Mouse (Mus musculus) forebrain, embryonic 10.5 days (tissue): ENCODE results near the gene Slc22a12. TPM values are rescaled to one million over a fixed set of nuclear protein-coding genes. Genes with fewer than 3 reads are reported as not detected.

ENCODE experiments used
- DNase-seq: peaks from one replicate; pipeline ENCODE4 v3.0.0-alpha.2; 2017; ENCODE audit warnings: low spot score; ENCODE audit errors: extremely low spot score
- H3K27ac ChIP-seq: fragments of 300-500 bp; sonication (generic); 2 replicates; pipeline ENCODE4 v1.5.1; 2016; ENCODE audit warnings: mild to moderate bottlenecking
- H3K27me3 ChIP-seq: fragments of 300-500 bp; sonication (generic); 2 replicates; pipeline ENCODE4 v1.6.1; 2016; ENCODE audit warnings: mild to moderate bottlenecking; ENCODE audit not compliant: poor library complexity, severe bottlenecking
- H3K36me3 ChIP-seq: fragments of 300-500 bp; sonication (generic); replicated peaks from 2 replicates; pipeline ENCODE4 v1.6.1; 2016; ENCODE audit warnings: mild to moderate bottlenecking, moderate library complexity
- H3K4me1 ChIP-seq: fragments of 300-500 bp; sonication (generic); 2 replicates; pipeline ENCODE4 v1.6.1; 2016
- H3K4me3 ChIP-seq: fragments of 300-500 bp; sonication (generic); 2 replicates; pipeline ENCODE4 v1.5.1; 2016; ENCODE audit warnings: mild to moderate bottlenecking, moderate library complexity
- H3K9me3 ChIP-seq: fragments of 300-500 bp; sonication (generic); 2 replicates; pipeline ENCODE4 v1.6.1; 2016; ENCODE audit warnings: mild to moderate bottlenecking, moderate library complexity
- WGBS: fragments of 180-500 bp; shearing (Covaris S2); methylation state at CpG from one replicate; pipeline ENCODE4 v1.1.7; 2016; 5-methylcytosine and 5-hydroxymethylcytosine counted together
- polyA plus RNA-seq: library from polyadenylated mRNA; unstranded; fragments of >200 nt; fragmentation: Nextera tagmentation; extraction: Ambion mirVana; gene quantifications from 2 replicates; pipeline ENCODE4 v1.2.1, GENCODE M21; 2016

Gene Slc22a12
- not detected in 2 replicates for polyA plus RNA-seq

DNA sequence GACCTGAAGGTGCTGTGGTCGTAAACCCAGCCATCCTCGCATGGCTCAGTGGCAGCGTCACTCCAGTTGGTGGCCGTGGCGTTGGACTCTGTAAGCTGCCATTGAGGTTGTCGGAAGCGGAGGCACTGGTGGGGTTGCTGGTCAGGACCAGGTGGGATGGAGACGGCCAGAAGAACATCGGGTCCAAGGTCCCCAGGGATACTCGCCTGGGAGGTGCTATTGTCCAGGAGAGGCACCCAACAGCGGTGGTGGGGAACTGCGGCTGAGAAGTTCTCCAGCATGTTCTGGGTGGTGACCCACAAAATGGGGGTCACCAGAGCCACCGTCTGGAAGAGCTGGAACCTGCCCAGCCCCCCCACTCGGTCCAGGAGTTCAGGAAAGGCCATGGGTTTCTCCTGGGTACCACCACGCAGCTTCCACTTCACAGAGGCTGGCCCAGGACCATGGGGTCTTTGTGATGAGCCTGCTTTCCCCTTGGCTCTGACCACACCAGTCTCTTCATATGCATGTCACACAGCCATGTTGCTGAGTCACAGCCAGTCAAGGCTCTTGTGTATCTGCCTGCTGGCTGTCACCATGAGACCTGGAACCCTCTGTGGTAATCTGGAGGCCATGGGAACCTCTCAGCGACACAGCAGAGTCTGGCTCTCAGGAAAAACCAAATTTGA, at the start of gene Slc22a12:
Gene Slc22a12 (minus strand): TSS at position 666 of the 668 bp plus-strand sequence.
- H3K4me3 ChIP-seq, result no peak within 1 kb of the TSS
- peaks cover 16% of the 10 kb centered on the region for H3K4me1 ChIP-seq
- peaks cover 4% of the 10 kb centered on the region; the same call in 1 of the 2 replicates for H3K9me3 ChIP-seq
- no peaks in the 10 kb centered on the region for H3K27me3 ChIP-seq
- WGBS, result 91% methylated on average over 16 of the region's 16 CpGs
- no peaks in the 10 kb centered on the region for H3K36me3 ChIP-seq
- peak within 1 kb of the TSS; percentile 40; the same call in 1 of the 2 replicates for H3K27ac ChIP-seq
- DNase-seq, result no peak

DNA sequence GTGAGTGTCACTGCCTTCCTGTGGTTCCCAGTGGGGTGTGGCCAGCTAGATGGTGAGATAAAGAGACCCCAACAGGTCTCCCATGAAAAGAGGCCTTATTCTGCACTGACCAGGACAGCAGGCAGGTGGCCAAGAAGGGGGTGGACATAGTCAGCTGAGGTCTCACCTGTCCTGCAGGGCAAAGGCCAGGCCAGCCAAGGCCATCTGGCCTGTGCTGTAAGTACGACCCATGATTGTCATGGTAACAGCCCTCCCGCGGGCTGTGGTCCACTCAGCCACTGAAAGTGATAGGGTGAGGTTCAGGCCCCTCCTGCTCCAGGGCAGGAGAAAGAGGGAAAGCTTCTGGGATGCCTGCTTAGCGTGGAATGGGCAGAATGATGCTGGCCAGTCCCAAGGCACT, 29.2 kb upstream of the Slc22a12 start:
- no peak for DNase-seq
- Histone ChIP-seq H3K27me3 (peaks cover 10% of the 10 kb centered on the region), H3K9me3 (no peaks in the 10 kb centered on the region), H3K27ac (0 out of 2 replicates have a peak overlapping the region, but pooled peaks have one; percentile 1), H3K36me3 (no peaks in the 10 kb centered on the region), H3K4me1 (peaks cover 30% of the 10 kb centered on the region), H3K4me3 (no peak overlapping the region)
- WGBS, result 54% methylated on average over 4 of the region's 4 CpGs

- DNase-seq, result no peak
Measured at GRCm38 (mm10) chr19:6571476-6571875, 28.6 kb upstream of the Slc22a12 start.

DNA sequence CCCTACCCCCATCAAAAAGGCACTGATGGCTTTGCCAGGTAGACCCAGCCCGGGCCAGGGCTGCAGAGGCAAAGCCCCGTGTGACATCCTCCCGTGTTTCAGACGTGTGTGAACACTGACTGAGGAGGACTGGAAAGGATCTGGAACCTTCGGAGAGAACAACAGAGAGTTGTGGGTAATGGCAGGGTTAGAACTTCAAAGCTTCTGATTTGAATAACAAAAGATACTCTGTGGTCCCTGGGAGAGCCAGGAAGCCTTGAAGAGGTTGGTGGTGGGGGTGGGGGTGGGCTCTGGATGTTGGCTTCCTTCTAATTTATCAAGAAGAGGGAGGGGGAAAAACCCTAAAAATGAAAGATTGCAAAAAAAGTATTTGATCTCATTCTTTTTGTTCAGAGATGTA, 26.7 kb upstream of the Slc22a12 start:
- peaks cover 24% of the 10 kb centered on the region for H3K4me1 ChIP-seq
- H3K9me3 ChIP-seq, result no peaks in the 10 kb centered on the region
- no peak for DNase-seq
- no peaks in the 10 kb centered on the region for H3K27me3 ChIP-seq
- peak overlapping the region; percentile 54 for H3K27ac ChIP-seq
- no peak overlapping the region for H3K4me3 ChIP-seq
- H3K36me3 ChIP-seq, result no peaks in the 10 kb centered on the region
- 42% methylated on average over 5 of the region's 5 CpGs for WGBS

More at GRCm38 (mm10) chr19:6571476-6571875, 28.6 kb upstream of the Slc22a12 start:
- Histone ChIP-seq H3K36me3 (no peaks in the 10 kb centered on the region), H3K27ac (no peak overlapping the region), H3K9me3 (no peaks in the 10 kb centered on the region), H3K27me3 (peaks cover 9% of the 10 kb centered on the region), H3K4me1 (peaks cover 25% of the 10 kb centered on the region), H3K4me3 (no peak overlapping the region)
- WGBS, result 87% methylated on average over 5 of the region's 5 CpGs

GRCm38 (mm10) chr19:6569021-6569420, 26.2 kb upstream of the Slc22a12 start:
- DNase-seq, result no peak
- no peaks in the 10 kb centered on the region for H3K36me3 ChIP-seq
- 77% methylated on average over 5 of the region's 5 CpGs for WGBS
- peaks cover 24% of the 10 kb centered on the region for H3K4me1 ChIP-seq
- H3K4me3 ChIP-seq, result no peak overlapping the region
- peak overlapping the region; percentile 54 for H3K27ac ChIP-seq
- H3K27me3 ChIP-seq, result no peaks in the 10 kb centered on the region
- no peaks in the 10 kb centered on the region for H3K9me3 ChIP-seq

DNA sequence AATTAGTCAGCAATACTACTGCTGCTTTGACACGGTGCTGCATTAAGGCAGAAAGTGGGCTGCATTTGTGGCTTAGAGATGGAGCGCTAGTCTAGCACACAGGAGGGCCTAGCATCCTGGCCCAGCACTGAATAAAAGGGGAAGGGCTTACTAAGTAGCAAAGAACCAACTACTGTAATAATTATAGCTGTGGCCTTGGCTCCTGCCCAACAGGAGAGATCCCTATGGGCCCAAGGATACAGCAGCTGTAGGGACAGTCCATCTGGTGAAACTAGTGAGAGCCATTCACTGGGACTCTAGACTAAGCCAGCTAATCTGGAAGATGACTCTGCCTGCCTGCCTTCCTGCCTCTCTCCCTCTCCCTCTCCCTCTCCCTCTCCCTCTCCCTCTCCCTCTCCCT, 23.6 kb upstream of the Slc22a12 start:
- Histone ChIP-seq H3K27me3 (no peaks in the 10 kb centered on the region), H3K9me3 (no peaks in the 10 kb centered on the region), H3K27ac (no peak overlapping the region), H3K4me3 (no peak overlapping the region), H3K4me1 (peaks cover 11% of the 10 kb centered on the region), H3K36me3 (no peaks in the 10 kb centered on the region)
- DNase-seq, result no peak
- 95% methylated on average over 2 of the region's 2 CpGs for WGBS

- DNase-seq, result no peak
- H3K9me3 ChIP-seq, result no peaks in the 10 kb centered on the region
- WGBS, result 92% methylated on average over 6 of the region's 6 CpGs
- no peaks in the 10 kb centered on the region for H3K27me3 ChIP-seq
- H3K4me3 ChIP-seq, result no peak overlapping the region
- no peaks in the 10 kb centered on the region for H3K36me3 ChIP-seq
- peaks cover 11% of the 10 kb centered on the region for H3K4me1 ChIP-seq
- H3K27ac ChIP-seq, result no peak overlapping the region
Measured at GRCm38 (mm10) chr19:6565136-6565535, 22.3 kb upstream of the Slc22a12 start.

DNA sequence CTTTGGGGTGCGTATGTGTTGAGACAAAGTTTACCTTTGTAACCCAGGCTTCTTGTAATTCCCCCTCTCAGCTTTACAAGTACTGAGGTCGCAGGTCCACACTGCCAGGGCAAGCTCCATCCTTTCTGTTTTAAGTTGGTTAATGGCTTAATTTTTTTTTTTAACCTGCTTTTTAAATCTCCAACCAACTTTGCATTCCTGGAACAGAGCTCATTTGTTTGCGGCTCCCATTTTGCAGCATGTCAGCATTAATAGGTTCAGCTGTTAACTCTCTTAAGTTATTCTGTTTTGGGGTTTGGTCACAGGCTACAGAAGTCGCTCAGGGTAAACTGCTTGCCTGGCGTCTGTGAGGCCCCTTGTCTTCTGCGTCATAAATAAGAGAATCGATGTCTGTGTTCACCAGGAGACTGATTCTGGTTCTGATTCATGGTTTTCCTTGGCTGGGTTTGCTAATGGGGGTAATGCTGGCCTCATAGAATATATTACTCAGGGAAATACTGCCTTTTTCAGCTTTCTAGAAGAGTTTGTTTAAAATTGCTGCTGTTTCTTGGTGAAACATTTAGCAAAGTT, 17.5 kb upstream of the Slc22a12 start:
- Histone ChIP-seq H3K27ac (no peak overlapping the region), H3K4me1 (peaks cover 10% of the 10 kb centered on the region; the same call in 1 of the 2 replicates), H3K4me3 (no peak overlapping the region), H3K9me3 (no peaks in the 10 kb centered on the region), H3K36me3 (no peaks in the 10 kb centered on the region), H3K27me3 (no peaks in the 10 kb centered on the region)
- WGBS, result 87% methylated on average over 7 of the region's 7 CpGs
- no peak for DNase-seq

DNA sequence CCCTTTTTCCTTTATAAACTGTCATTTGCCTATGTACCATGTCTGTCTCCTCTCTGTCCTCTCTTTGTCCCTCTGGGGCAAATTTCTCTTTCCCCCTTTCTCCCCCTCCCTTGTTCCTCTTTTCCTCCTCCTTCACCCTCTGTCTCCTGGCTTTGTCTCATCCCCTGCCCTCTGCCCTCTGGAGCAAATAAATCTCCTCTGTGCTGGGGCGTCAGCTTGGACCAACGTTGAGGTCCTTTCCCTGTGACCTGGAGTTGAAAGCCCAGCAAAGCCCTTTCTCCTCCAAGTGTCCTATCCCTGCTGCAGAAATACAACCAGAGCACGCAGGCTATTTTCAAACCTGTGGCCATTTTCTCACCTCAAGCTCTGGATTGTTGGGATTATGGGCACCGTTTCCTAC, 16.7 kb upstream of the Slc22a12 start:
- WGBS, result 63% methylated on average over 4 of the region's 4 CpGs
- H3K9me3 ChIP-seq, result no peaks in the 10 kb centered on the region
- no peak for DNase-seq

GRCm38 (mm10) chr19:6553819-6554582, 11.2 kb upstream of the Slc22a12 start:
- H3K9me3 ChIP-seq, result no peaks in the 10 kb centered on the region
- no peaks in the 10 kb centered on the region for H3K27me3 ChIP-seq
- no peak for DNase-seq
- H3K4me3 ChIP-seq, result no peak overlapping the region
- no peaks in the 10 kb centered on the region for H3K36me3 ChIP-seq
- H3K4me1 ChIP-seq, result peaks cover 23% of the 10 kb centered on the region
- WGBS, result 41% methylated on average over 8 of the region's 8 CpGs
- H3K27ac ChIP-seq, result peak overlapping the region; percentile 32; the same call in 1 of the 2 replicates

More for the DNA sequence above, 16.7 kb upstream of the Slc22a12 start:
- H3K4me1 ChIP-seq, result peaks cover 10% of the 10 kb centered on the region; the same call in 1 of the 2 replicates
- H3K4me3 ChIP-seq, result no peak overlapping the region
- no peaks in the 10 kb centered on the region for H3K27me3 ChIP-seq
- H3K36me3 ChIP-seq, result no peaks in the 10 kb centered on the region
- no peak overlapping the region for H3K27ac ChIP-seq

DNA sequence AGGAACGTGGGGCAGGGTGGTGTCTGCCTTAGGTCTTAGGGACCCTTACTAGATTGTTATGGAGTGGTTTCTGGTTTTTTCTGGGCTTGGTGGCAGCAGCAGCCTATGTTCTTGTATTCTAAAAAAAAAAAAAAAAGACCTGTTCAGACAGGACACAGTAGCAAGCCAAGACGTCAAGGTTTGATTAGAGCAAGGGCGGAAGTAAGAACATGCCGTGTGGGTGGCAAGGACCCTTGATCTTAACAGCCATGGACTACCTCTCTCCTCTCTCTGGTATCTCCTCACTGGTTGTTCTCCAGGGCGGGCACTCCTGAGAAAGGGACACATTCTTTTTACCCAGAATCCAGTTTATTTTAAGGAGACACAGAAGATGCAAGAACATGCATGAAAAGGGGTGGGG, 10.3 kb upstream of the Slc22a12 start:
- no peaks in the 10 kb centered on the region for H3K27me3 ChIP-seq
- no peak for DNase-seq
- H3K9me3 ChIP-seq, result no peaks in the 10 kb centered on the region
- 84% methylated on average over 5 of the region's 5 CpGs for WGBS
- no peak overlapping the region for H3K27ac ChIP-seq
- no peaks in the 10 kb centered on the region for H3K36me3 ChIP-seq
- peaks cover 27% of the 10 kb centered on the region for H3K4me1 ChIP-seq
- H3K4me3 ChIP-seq, result no peak overlapping the region

GRCm38 (mm10) chr19:6552302-6553028, 9.6 kb upstream of the Slc22a12 start:
- Histone ChIP-seq H3K27ac (no peak overlapping the region), H3K36me3 (no peaks in the 10 kb centered on the region), H3K9me3 (no peaks in the 10 kb centered on the region), H3K4me1 (peaks cover 27% of the 10 kb centered on the region), H3K27me3 (no peaks in the 10 kb centered on the region), H3K4me3 (no peak overlapping the region)
- WGBS, result 91% methylated on average over 4 of the region's 4 CpGs
- DNase-seq, result peak; percentile 48
